Mouse (Mus musculus) gastrocnemius, postnatal 10 days (tissue): Measurements from ENCODE around the gene Rcor2. TPM values are rescaled to one million over a fixed set of nuclear protein-coding genes. Genes with fewer than 3 reads are reported as not detected.
A peak's percentile ranks its signal among the peaks of the same experiment; 100 is the strongest.

ENCODE experiments used
- DNase-seq: peaks from one replicate; pipeline ENCODE4 v3.0.0; 2021; ENCODE audit warnings: mixed read lengths
- total RNA-seq, 2 experiments: library from RNA; stranded (reverse); gene quantifications; 2 replicates each; pipeline ENCODE4 v1.2.3; 2021

Rcor2 gene
- total RNA-seq, 2 experiments from 2014 or later: 8.2 to 9.1 TPM

GRCm38 (mm10) chr19:7294098-7294876 is 27.2 kb downstream of the Rcor2 start:
- DNase-seq: no peak

GRCm38 (mm10) chr19:7295071-7295658 is 28.0 kb downstream of the Rcor2 start:
- no peak for DNase-seq

- no peak for DNase-seq
Measured at GRCm38 (mm10) chr19:7295959-7296358, 28.8 kb downstream of the Rcor2 start.

DNA sequence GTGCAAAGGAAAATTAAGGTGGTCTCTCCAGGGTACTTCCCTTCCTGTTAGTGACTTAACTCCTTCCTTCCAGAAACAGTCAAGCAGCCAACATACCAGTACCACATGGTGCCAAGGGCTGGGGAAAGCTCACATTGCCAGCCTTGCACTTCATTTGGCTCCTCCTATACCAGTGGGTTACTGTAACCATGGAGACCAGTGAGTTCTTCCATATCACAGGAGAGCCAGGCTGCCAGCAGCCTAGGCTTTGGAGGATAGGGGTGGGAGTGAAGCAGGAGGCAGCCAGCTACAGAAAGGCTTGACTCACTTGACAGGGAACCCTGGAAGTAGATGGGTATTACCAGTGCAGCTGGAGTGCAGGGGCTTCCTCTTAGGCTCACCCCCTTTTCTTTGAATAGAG is 31.9 kb downstream of the Rcor2 start:
- DNase-seq: no peak

DNA sequence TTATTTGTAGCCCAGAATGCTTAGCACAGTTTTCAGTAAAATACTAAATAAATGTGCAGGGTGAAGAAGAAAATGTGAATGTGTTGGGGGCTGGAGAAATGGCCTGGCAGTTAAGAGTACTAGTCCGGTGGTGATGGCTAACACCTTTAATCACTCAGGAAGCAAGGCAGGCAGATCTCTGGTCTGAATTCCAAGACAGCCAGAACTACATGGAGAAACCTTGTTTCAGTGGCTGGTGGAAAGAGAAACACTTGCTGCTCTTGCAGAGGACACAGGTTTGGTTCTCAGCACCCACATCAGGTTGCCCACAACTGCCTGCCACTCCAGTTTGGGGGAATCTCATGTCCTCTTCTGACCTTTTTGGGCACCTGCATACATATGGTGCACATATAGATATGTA is 33.0 kb downstream of the Rcor2 start:
- DNase-seq: no peak

- DNase-seq: no peak
Measured at GRCm38 (mm10) chr19:7301647-7302492, 34.7 kb downstream of the Rcor2 start.

DNA sequence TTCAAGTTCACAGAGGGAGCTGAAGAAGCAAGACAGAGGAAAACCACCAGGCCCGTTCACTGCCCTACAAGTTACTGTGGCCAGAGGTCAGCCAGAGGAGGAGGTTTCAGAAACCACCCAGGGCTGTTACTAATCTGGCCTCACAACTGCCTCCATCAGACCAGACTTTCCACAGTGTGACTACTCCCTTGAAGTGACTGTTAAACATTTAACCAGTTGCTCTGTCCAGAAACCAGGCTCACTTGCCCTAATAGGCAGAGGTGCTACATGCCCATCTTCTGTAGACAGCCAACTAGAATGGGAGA is 35.3 kb downstream of the Rcor2 start:
- DNase-seq: no peak

- DNase-seq: no peak
Measured at GRCm38 (mm10) chr19:7303796-7304195, 36.7 kb downstream of the Rcor2 start.

DNA sequence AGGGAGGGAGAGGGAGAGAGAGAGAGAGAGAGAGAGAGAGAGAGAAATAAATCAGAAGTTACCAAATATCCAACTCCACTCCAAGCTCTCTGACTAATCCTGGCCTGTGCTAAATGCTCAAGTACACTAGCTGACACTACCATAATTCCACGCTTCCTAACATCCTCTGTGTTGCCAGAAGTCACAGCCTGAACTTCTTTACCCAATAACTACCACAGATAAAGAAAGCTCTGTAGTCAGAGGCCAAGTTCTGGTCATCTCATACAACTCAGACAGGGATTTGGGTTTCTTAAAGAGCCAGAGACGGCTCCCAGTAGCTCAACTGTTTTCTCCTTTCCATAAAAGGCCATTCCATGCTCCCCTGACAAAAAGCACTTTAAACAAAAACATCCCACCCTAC is 37.7 kb downstream of the Rcor2 start:
- no peak for DNase-seq

GRCm38 (mm10) chr19:7305380-7306310 is 38.5 kb downstream of the Rcor2 start:
- DNase-seq: no peak

DNA sequence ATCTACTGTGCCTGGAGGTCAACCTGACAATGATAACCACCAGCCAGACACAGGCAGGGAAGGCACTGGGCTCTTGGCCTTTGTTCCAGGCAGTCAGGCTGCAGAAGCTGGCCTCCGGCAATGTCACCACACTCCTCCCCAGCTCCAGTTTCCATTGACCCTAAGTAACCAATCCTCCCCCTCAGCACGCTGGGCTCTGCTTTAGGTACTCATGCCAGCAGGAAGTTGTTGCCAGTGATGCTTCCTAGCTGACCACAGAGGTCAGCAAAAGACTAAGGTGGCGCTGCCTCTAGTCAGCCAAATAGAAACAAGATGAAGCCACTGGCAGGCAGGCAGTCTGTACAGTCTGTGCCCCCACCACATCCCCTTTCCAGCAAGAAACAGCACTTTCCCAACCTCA is 39.8 kb downstream of the Rcor2 start:
- peak; percentile 41 for DNase-seq

DNA sequence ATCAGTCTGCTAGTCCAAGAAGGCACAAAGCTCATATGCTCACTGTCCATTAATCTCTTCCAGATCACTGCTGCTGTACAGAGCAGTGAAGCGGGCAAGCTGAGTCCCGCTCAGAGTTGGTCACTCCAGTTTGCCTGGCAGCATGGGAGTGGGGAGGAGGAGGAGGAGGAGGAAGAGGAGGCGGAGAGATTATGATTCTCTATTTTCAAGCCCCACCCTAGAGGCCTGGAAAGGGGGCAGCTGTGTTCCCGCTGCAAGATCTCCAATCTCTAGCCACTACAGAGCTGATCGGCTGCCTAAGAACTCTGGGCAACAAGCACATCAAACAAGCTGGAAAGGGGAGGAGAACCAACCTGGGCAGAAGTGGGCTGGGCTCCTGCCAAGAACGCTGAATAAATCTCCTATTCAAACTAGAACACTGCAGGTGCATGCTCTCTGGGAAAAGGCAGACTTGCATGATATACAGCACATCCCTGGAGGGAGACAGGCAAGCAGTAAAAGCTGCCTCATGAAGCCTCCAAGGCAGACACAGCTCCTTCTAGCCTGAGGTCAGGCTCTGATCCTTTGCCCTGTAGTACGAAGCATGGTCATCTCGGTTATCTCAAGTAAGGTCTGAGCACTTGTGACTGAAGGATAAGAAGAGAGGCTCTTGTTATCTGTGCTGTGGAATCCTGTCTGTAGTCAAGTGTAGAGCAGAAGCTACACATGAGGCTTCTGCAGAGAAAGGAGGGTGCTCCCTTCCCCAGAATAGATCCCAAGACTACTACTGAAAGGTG is 41.1 kb downstream of the Rcor2 start:
- DNase-seq: no peak

DNA sequence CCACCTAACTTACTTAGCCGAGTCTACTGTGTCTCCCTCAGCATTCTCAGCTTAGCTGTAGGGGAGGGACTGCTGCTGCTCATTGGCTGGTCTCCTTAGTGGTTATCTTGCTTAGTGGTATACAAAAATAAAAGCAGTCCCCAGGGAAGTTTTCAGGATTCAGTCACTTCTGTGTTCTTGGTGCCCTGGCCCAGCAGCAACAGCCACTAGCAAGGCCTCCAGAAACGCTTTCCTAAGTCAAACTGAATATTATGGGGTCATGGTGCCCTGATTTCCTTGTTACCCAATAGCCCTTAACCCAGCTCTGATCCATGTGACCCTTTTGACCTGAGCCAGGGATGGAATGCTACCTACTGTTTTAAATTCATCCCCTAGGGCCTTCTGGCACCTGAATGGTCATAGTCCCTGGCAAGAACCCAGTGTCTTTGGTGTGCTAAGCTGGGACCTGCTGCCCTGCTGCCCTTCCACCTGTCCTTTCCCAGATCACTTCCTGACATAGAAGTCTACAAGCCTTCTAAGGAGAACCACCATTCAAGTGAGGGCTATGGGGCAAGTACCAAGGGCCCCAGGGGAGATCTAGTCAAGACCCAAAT is 42.7 kb downstream of the Rcor2 start:
- no peak for DNase-seq

GRCm38 (mm10) chr19:7310704-7311103 is 43.6 kb downstream of the Rcor2 start:
- peak; percentile 44 for DNase-seq

DNA sequence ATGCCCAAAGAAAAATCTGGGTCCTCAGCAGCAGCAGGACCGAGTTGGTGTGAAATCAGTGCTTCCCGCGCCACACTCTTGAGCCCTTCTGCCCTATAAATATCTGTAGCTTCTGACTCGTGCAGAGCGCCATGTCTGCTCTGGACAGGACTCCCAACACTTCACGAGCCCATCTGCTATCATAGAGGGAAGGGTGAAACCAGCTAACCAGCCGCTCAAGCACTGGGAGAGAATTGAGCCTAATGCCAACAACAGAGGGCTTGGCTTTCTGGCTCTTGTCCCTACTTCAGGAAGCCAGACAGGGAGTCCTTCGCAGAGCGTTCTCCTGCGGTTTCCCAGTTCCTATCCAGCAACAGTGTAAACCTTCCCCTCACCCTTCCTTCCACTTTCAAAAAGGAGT is 44.2 kb downstream of the Rcor2 start:
- no peak for DNase-seq

DNA sequence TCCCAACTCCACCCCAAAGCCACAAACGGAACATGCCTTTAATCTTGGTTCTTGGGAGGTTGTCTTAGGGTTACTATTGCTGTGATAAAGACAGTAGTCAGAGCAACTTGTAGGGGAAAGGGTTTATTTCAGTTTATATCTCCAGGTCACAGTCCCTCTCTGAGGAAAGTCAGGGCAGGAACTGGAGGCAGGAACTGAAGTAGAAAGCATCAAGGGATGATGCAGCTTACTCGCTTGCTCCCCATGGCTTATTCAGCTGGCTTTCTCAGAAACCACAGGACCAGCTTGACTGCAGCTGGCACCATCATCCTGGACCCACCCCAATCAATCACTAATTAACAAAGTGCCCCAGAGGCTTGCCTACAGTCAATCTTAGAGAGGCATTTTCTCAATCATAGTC is 46.5 kb downstream of the Rcor2 start:
- no peak for DNase-seq

- no peak for DNase-seq
Measured at GRCm38 (mm10) chr19:7314976-7315586, 48.0 kb downstream of the Rcor2 start.

DNA sequence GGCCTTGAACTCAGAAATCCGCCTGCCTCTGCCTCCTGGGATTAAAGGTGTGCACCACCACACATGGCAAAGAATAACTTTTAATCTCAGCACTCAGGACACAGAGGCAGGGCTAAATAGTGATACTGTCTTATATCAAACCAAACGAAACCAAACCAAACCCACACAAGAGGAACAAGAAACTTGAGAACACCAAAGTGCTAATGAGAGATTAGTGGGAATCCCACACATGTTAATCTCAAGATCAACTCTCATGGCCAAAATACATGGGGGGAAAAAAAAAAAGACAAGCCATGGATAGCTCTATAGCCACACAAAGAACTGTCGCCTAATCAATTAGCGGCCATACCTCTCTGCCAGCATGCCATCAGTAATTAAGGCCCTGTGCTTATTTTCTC is 48.5 kb downstream of the Rcor2 start:
- no peak for DNase-seq

- DNase-seq: no peak
Measured at GRCm38 (mm10) chr19:7316822-7317221, 49.7 kb downstream of the Rcor2 start.

- DNase-seq: no peak
Measured at GRCm38 (mm10) chr19:7317716-7318115, 50.6 kb downstream of the Rcor2 start.

GRCm38 (mm10) chr19:7320181-7320580 is 53.1 kb downstream of the Rcor2 start:
- no peak for DNase-seq
